Mouse (Mus musculus) c-Kit-positive CD71-positive TER-119-negative erythroid progenitor cells, embryonic 14.5 days (primary cell): Measurements from ENCODE around the gene Trafd1.
"Not testable (repeated sequence)": the region's sequence is repeated elsewhere in the genome, so short reads cannot be mapped to it uniquely, and the experiment has no call there.

Experiments
- DNase-seq: peaks from one replicate; pipeline ENCODE4 v3.0.0-alpha.2; 2013; ENCODE audit warnings: low read depth

Gene Trafd1

GRCm38 (mm10) chr5:121331731-121332130 is 53.7 kb downstream of the Trafd1 start:
- DNase-seq = no peak

DNA sequence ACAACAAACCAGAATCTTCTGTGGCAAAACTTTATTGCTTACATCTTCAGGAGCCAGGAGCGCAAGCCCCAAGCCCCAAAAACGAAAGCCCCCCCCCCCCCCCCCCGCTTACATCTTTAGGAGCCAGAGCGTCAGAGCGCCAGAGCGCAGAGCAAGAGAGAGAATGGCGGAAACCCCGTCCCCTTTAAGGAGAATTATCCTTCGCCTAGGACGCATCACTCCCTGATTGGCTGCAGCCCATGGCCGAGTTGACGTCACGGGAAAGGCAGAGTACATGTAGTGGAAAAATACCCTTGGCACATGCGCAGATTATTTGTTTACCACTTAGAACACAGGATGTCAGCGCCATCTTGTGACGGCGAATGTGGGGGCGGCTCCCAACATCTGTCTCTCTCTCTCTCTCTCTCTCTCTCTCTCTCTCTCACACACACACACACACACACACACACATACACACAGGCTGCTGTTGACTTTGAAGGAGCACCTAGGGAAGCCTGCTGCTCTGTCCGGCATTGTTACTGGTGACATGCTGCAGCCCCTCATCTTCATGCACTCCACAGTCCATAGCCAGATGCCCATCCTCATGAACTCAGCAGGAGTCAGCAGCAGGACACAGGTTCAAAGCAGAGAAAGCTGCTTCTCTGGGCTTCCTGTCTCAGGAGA is 55.1 kb downstream of the Trafd1 start:
- not testable (repeated sequence) for DNase-seq

DNA sequence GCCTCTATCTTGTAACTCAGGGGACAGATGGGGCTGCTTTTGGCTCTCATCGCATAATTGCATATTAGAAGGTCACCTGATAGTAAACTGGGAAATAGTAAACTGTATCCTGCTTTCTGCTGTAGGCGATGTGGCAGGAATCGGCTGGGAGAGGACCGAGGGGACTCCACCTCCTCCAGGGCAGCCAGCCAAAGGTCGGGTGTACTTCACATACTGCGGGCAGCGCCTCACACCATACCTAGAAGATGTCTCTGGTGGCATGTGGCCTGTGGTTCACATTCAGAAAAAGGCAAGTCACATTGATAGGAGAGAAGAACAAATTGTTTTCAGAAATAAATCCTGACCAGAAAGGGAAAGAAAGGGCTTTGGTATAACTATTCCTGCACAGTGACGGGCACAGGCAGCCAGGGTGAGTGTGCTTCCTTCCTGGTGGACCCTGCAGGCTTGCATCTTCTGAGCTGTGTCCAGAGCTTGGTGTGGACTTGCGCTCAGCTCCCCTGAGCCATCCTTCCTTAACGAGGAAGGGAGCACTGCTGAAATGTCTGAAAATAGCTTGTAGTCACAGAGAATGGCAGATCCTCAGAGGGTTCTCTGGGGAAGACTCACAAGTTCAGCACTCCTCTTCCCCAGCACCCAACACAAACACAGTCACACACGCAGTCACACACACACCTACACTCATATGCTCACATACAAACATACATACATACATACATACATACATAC is 55.9 kb downstream of the Trafd1 start:
- no peak for DNase-seq

- DNase-seq = no peak
Measured at GRCm38 (mm10) chr5:121326079-121326805, 59.2 kb downstream of the Trafd1 start.
